1 mouse cellular context compared by ENCODE assay signal in the genomic region with DNA sequence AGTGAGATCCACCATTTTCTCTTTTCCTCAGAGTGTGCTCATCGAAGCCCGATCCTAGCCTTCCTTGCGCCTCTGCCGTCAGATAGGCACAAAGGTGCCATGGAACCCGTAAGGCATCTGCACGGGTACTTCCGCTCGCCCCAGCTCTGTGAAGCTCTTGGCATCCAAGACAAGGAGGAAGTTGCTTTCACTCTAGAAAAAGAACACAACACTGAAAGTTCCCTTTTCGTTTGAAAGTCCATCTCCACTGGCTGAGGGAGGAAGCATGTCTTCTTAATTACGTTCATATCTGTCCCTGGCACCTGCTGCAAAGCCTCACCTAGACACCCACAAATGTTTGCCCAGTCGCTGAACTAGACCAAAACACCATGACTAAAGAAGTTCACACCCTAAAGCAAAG.
TF ChIP-seq lines count a peak whose summit lies in the region.

No protein-coding gene starts in this region.

TF ChIP-seq in MEL, 35 proteins besides CTCF, POLR2A, EP300 and RAD21:
- TF ChIP-seq MAFK (IDR thresholded peaks at IDR 0.05; ENCODE audit: borderline replicate concordance, low read depth, low read length) (0 out of 2 replicates have a peak, but pooled peaks have one; percentile 12), BHLHE40 (IDR thresholded peaks at IDR 0.05; ENCODE audit: borderline replicate concordance, low read depth, low read length) (0 out of 2 replicates have a peak, but pooled peaks have one; percentile 30), MYB (IDR thresholded peaks at IDR 0.05; ENCODE audit: low read depth, low read length) (no peak), SMC3 (IDR thresholded peaks at IDR 0.05; ENCODE audit: low read depth, low read length) (no peak), POLR2AphosphoS2 (IDR thresholded peaks at IDR 0.05; ENCODE audit: low read length) (no peak), TBP (IDR thresholded peaks at IDR 0.05; ENCODE audit: low read depth, low read length) (peak; percentile 70), ZC3H11A (IDR thresholded peaks at IDR 0.05; ENCODE audit: low read depth, low read length) (no peak), NELFE (IDR thresholded peaks at IDR 0.05; ENCODE audit: low read depth, low read length) (peak; percentile 56), NRF1 (IDR thresholded peaks at IDR 0.05; ENCODE audit: insufficient read depth, low read depth, low read length, poor library complexity, severe bottlenecking) (no peak), UBTF (IDR thresholded peaks at IDR 0.05; ENCODE audit: borderline replicate concordance, insufficient read depth, low read depth, low read length) (no peak), ZKSCAN1 (IDR thresholded peaks at IDR 0.05; ENCODE audit: low read depth, low read length) (no peak), KAT2A (conservative IDR thresholded peaks at IDR 0.05; ENCODE audit: low read depth, low read length) (no peak), USF2 (IDR thresholded peaks at IDR 0.05; ENCODE audit: borderline replicate concordance in 1 of 2, insufficient read depth in 1 of 2, low read depth in 1 of 2, low read length in 2 of 2) (no peak), TAL1 (IDR thresholded peaks at IDR 0.05; ENCODE audit: low read length) (peak; percentile 91), MEF2A (IDR thresholded peaks at IDR 0.05; ENCODE audit: extremely low read depth, insufficient replicate concordance, low read depth, low read length, poor library complexity, severe bottlenecking) (no peak), ZMIZ1 (IDR thresholded peaks at IDR 0.05; ENCODE audit: low read depth, low read length) (no peak), E2F4 (IDR thresholded peaks at IDR 0.05; ENCODE audit: borderline replicate concordance, low read depth, low read length) (no peak), CHD2 (IDR thresholded peaks at IDR 0.05; ENCODE audit: low read length) (no peak), GATA1 (IDR thresholded peaks at IDR 0.05; ENCODE audit: low read depth, low read length) (peak; percentile 78), SIN3A (IDR thresholded peaks at IDR 0.05; ENCODE audit: low read length) (peak; percentile 6; the same call in 1 of the 2 replicates), MXI1 (IDR thresholded peaks at IDR 0.05; ENCODE audit: low read depth, low read length) (no peak; the same call in 1 of the 2 replicates), TCF12 (IDR thresholded peaks at IDR 0.05; ENCODE audit: low read depth, low read length) (peak; percentile 69), GABPA (IDR thresholded peaks at IDR 0.05; ENCODE audit: low read depth, low read length) (no peak), CHD1 (IDR thresholded peaks at IDR 0.05; ENCODE audit: low read depth, low read length) (0 out of 2 replicates have a peak, but pooled peaks have one; percentile 57), MYC (IDR thresholded peaks at IDR 0.05; ENCODE audit: low read depth, low read length) (peak; percentile 71; the same call in 1 of the 2 replicates), ZNF384 (IDR thresholded peaks at IDR 0.05; ENCODE audit: low read depth, low read length) (no peak), ELF1 (IDR thresholded peaks at IDR 0.05; ENCODE audit: low read depth, low read length) (peak; percentile 80), HCFC1 (IDR thresholded peaks at IDR 0.05; ENCODE audit: low read depth, low read length) (no peak), JUND (IDR thresholded peaks at IDR 0.05; ENCODE audit: low read depth, low read length) (no peak), USF1 (IDR thresholded peaks at IDR 0.05; ENCODE audit: low read depth, low read length) (no peak), ETS1 (IDR thresholded peaks at IDR 0.05; ENCODE audit: low read depth, low read length) (peak; percentile 41; the same call in 1 of the 2 replicates), POLR2AphosphoS5 (IDR thresholded peaks at IDR 0.05; ENCODE audit: borderline replicate concordance, low read depth, low read length) (no peak), MAX (IDR thresholded peaks at IDR 0.05; ENCODE audit: low read length) (peak; percentile 71), MAZ (IDR thresholded peaks at IDR 0.05; ENCODE audit: low read depth, low read length) (peak; percentile 34; the same call in 1 of the 2 replicates)
